Mouse (Mus musculus) heart, adult 2 months (tissue): ENCODE measurements at regions not wholly inside any gene's neighbourhood (a gene's known extent, or its start where the extent isn't known, plus 50 kb on each side); places are given as distances from the start of the nearest gene placed in this dataset.

Experiments used
- CTCF ChIP-seq: fragments of 200-600 bp; IDR thresholded peaks from 2 replicates; pipeline ENCODE4 v1.8.1; 2022; ENCODE audit warnings: antibody characterized with exemption, mild to moderate bottlenecking, moderate library complexity
- POLR2A ChIP-seq: fragments of 200-500 bp; IDR thresholded peaks from 2 replicates; pipeline ENCODE4 v1.6.1; 2011; ENCODE audit warnings: mild to moderate bottlenecking, low read depth, low read length, control low read depth; ENCODE audit not compliant: insufficient read depth

GRCm38 (mm10) chr1:177667041-177667791 lies 62.4 kb upstream of the 1700016C15Rik start:
- TF ChIP-seq CTCF (no peak), POLR2A (no peak)
